Mouse (Mus musculus) embryonic facial prominence, embryonic 15.5 days (tissue): ENCODE data around the gene Txlng. TPM values are rescaled to one million over a fixed set of nuclear protein-coding genes. Genes with fewer than 3 reads are reported as not detected.
A peak's percentile ranks its signal among the peaks of the same experiment; 100 is the strongest.

Experiments used
- microRNA counts: library from miRNA; unstranded; fragments of <30 nt; microRNA quantifications from one replicate; lab custom pipeline; 2016
- microRNA-seq: library from miRNA; unstranded; fragments of <30 nt; microRNA quantifications from one replicate; pipeline ENCODE4, GENCODE M21; 2016; ENCODE audit warnings: borderline number of aligned reads
- polyA plus RNA-seq: library from polyadenylated mRNA; unstranded; fragments of >200 nt; fragmentation: Nextera tagmentation; extraction: Ambion mirVana; gene quantifications from 2 replicates; pipeline ENCODE4 v1.2.1, GENCODE M21; 2015

The Txlng gene
- polyA plus RNA-seq, 1 experiment from 2014 or later = 13.2 TPM

MicroRNAs encoded within 50 kb of the gene (microRNA counts, 519-probe panel; counts per million panel counts)
- 1,843 counts per million, percentile 29 among the panel's probes with 10 or more counts for microRNA mmu-miR-3473 (lab: Ali Mortazavi, UCI)

Small RNAs within 50 kb of the gene (microRNA-seq; reads per million reads assigned to microRNA genes)
- not detected for gene Mir3473a

Other genes with a start within 250 kb of the Txlng start
- gene Reps2, start 185.8 kb downstream of the Txlng start, polyA plus RNA-seq = 1.7 and 2.1 TPM in 2 replicates
- 425 and 436 TPM in 2 replicates for gene Rbbp7, start 69.1 kb downstream of the Txlng start, polyA plus RNA-seq
- gene Syap1, start 59.0 kb upstream of the Txlng start, polyA plus RNA-seq = 40.2 and 47.1 TPM in 2 replicates
- gene Ctps2, start 71.8 kb upstream of the Txlng start, polyA plus RNA-seq = 71.6 and 75.0 TPM in 2 replicates
- 0.52 TPM in 1 of 2 replicates, not detected in the other for gene S100g, start 135.1 kb upstream of the Txlng start, polyA plus RNA-seq